Mouse (Mus musculus) hindbrain, embryonic 14.5 days (tissue): Measurements from ENCODE around the gene Pex13. TPM values are rescaled to one million over a fixed set of nuclear protein-coding genes. Genes with fewer than 3 reads are reported as not detected.

Experiments
- ATAC-seq: fragments of 200-750 bp; cut with Nextera tagmentation; 2 replicates; pipeline ENCODE4 v1.8.0; 2017; ENCODE audit warnings: moderate number of reproducible peaks, mild to moderate bottlenecking, moderate TSS enrichment, moderate library complexity; ENCODE audit not compliant: low FRiP score
- DNase-seq: peaks from one replicate; pipeline ENCODE4 v3.0.0-alpha.2; 2015; ENCODE audit warnings: low spot score
- H3K27ac ChIP-seq: fragments of 300-500 bp; sonication (generic); 2 replicates; pipeline ENCODE4 v1.5.1; 2014; ENCODE audit warnings: mild to moderate bottlenecking, moderate library complexity
- H3K27me3 ChIP-seq: fragments of 300-500 bp; sonication (generic); 2 replicates; pipeline ENCODE4 v1.6.1; 2014; ENCODE audit warnings: mild to moderate bottlenecking, low read length, mixed read lengths; ENCODE audit not compliant: control insufficient read depth, insufficient read depth
- H3K36me3 ChIP-seq: fragments of 300-500 bp; sonication (generic); replicated peaks from 2 replicates; pipeline ENCODE4 v1.6.1; 2014; ENCODE audit not compliant: control insufficient read depth, insufficient read depth
- H3K4me1 ChIP-seq: fragments of 300-500 bp; sonication (generic); replicated peaks from 2 replicates; pipeline ENCODE4 v1.6.1; 2014; ENCODE audit warnings: antibody characterized with exemption, low read length, mixed read lengths; ENCODE audit not compliant: control insufficient read depth, insufficient read depth
- H3K4me2 ChIP-seq: fragments of 300-500 bp; sonication (generic); replicated peaks from 2 replicates; pipeline ENCODE4 v1.6.1; 2014; ENCODE audit warnings: mild to moderate bottlenecking, moderate library complexity
- H3K4me3 ChIP-seq: fragments of 300-500 bp; sonication (generic); replicated peaks from 2 replicates; pipeline ENCODE4 v1.5.1; 2014; ENCODE audit warnings: mild to moderate bottlenecking, low read length
- H3K9ac ChIP-seq: fragments of 300-500 bp; sonication (generic); 2 replicates; pipeline ENCODE4 v1.6.1; 2014
- H3K9me3 ChIP-seq: fragments of 300-500 bp; sonication (generic); 2 replicates; pipeline ENCODE4 v1.6.1; 2016; ENCODE audit warnings: low read length; ENCODE audit not compliant: control insufficient read depth
- WGBS: fragments of 180-500 bp; shearing (Covaris S2); extraction: QIAGEN DNeasy Blood & Tissue Kit; methylation state at CpG from one replicate; pipeline ENCODE4 v1.1.7; 2014; 5-methylcytosine and 5-hydroxymethylcytosine counted together
- polyA plus RNA-seq: library from polyadenylated mRNA; unstranded; fragments of >200 nt; fragmentation: Nextera tagmentation; extraction: Ambion mirVana; gene quantifications from 2 replicates; pipeline ENCODE4 v1.2.1, GENCODE M21; 2014

Gene Pex13
- polyA plus RNA-seq, 1 experiment from 2014 or later = 38.6 TPM

DNA sequence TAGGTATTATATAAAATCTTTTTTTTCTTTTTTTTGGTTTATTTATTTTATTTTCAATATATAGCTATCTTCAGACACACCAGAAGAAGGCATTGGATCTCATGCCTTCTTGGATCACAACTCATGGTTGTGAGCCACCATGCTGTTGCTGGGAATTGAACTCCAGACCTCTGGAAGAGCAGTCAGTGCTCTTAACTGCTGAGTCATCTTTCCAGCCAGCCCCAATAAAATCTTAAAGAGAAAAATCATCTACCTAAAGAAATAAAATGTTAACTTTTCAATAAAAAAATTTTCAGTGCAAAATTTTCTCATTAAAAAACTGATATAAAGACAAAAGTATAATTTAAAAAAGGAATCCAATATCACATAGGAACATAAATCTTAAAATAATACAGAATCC, 1.5 kb downstream of the Pex13 start:
- DNase-seq (no peak), ATAC-seq (no peak)
- Histone ChIP-seq H3K9me3 (no peaks in the 10 kb centered on the region), H3K27me3 (no peaks in the 10 kb centered on the region), H3K4me2 (peak overlapping the region; percentile 21; the same call in 1 of the 2 replicates), H3K4me3 (no peak overlapping the region), H3K27ac (no peak overlapping the region), H3K4me1 (peaks cover 16% of the 10 kb centered on the region), H3K36me3 (peaks cover 5% of the 10 kb centered on the region; the same call in 1 of the 2 replicates), H3K9ac (no peak overlapping the region)

DNA sequence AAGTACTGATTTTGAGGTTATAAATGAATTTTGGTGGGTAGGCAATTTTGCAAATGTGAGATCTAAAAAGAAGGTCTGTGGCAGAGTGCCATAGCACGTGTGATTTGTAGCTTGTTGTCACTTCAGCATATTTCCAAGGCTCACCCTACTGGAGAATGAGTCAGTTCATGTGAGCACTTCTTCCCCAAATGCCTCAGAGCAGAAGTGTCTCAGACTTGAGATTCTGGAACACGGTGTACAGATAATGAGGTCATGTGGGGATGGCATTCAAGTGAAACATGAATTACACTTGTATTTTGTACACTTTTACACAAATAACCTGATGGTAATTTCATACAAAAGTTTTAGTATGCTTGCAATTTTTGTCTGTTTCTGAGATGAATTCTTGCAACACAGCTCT, 8.0 kb downstream of the Pex13 start:
- ATAC-seq (no peak), DNase-seq (no peak)
- H3K27ac ChIP-seq = no peak overlapping the region
- WGBS = 84% methylated on average over 2 of the region's 2 CpGs
- H3K36me3 ChIP-seq = no peaks in the 10 kb centered on the region
- H3K9me3 ChIP-seq = no peaks in the 10 kb centered on the region
- no peak overlapping the region for H3K4me2 ChIP-seq
- no peaks in the 10 kb centered on the region; the same call in 1 of the 2 replicates for H3K4me1 ChIP-seq
- no peak overlapping the region for H3K4me3 ChIP-seq
- H3K27me3 ChIP-seq = no peaks in the 10 kb centered on the region
- no peak overlapping the region for H3K9ac ChIP-seq

DNA sequence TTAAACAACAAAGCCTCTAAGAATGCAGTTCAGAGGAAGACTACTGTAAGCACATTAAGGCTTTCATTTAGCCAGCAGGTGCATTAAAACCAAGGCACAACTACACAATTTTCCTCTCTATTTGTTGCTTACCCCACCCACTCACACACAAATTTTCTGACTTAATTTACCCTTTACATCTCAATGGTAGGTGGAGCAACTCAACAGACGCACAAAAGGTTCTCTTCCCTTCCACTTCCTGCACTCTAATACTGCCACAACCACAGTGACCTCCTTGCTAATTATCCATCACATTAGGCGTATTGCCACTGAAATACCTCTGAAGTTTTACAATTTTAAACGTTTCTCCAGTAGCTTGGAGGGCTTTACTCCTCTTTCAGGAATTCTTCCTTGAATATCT, 12.1 kb downstream of the Pex13 start:
- no peaks in the 10 kb centered on the region for H3K27me3 ChIP-seq
- WGBS = 62% methylated on average over 3 of the region's 3 CpGs
- H3K4me3 ChIP-seq = no peak overlapping the region
- ATAC-seq (no peak), DNase-seq (no peak)
- no peak overlapping the region for H3K9ac ChIP-seq
- no peaks in the 10 kb centered on the region for H3K9me3 ChIP-seq
- peaks cover 16% of the 10 kb centered on the region for H3K36me3 ChIP-seq
- H3K4me1 ChIP-seq = no peaks in the 10 kb centered on the region
- no peak overlapping the region for H3K27ac ChIP-seq
- no peak overlapping the region for H3K4me2 ChIP-seq

DNA sequence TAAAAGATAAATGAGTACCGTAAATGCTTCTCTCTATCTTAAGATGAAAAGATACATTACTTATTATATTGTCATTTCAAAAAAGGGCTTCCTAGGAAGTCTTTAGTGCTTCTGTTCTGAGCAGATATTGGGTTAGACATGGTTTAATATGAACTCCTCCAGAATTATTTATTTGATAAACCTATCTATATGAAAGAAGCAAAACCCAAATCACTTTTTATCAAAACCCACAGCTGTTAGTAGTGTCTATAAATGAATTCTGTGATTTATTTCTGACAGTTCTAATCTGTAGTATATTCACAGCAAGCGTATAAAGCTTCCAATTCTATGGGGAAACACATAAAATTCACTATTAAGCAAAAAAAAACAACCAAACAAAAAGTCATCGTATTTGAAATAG, 17.9 kb downstream of the Pex13 start:
- ATAC-seq (no peak), DNase-seq (no peak)
- Histone ChIP-seq H3K4me2 (no peak overlapping the region), H3K9ac (no peak overlapping the region), H3K9me3 (no peaks in the 10 kb centered on the region), H3K4me1 (no peaks in the 10 kb centered on the region), H3K4me3 (no peak overlapping the region), H3K27ac (no peak overlapping the region), H3K36me3 (peaks cover 36% of the 10 kb centered on the region), H3K27me3 (no peaks in the 10 kb centered on the region)
- WGBS = 96% methylated on average over 3 of the region's 3 CpGs

- Histone ChIP-seq H3K36me3 (peaks cover 36% of the 10 kb centered on the region), H3K27me3 (no peaks in the 10 kb centered on the region), H3K9me3 (no peaks in the 10 kb centered on the region), H3K27ac (no peak overlapping the region), H3K4me3 (no peak overlapping the region), H3K4me1 (no peaks in the 10 kb centered on the region), H3K4me2 (no peak overlapping the region), H3K9ac (no peak overlapping the region)
- ATAC-seq = no peak
- DNase-seq = no peak
Measured at GRCm38 (mm10) chr11:23647431-23647830, 18.3 kb downstream of the Pex13 start.

DNA sequence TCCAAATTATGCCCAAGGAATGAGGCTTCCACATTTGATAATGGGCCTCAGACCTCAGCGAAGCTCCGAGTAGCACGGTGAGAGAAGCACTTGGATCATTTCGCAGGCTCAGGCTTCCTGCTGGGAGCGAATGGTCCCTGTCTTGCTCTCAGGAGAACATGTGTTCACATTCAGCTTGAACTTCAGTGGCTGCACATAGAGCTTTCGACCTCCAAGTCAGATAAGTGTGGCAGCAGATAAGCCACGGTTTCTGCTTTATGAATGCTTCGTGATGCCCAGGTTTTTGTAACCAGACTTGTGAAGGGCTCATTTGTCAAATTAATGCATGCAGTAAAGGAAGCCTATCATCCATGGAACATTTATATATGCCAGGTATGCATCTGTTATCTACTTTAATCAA, 31.2 kb downstream of the Pex13 start:
- H3K4me1 ChIP-seq = peaks cover 20% of the 10 kb centered on the region; the same call in 1 of the 2 replicates
- H3K4me3 ChIP-seq = no peak overlapping the region
- H3K27ac ChIP-seq = no peak overlapping the region
- H3K9me3 ChIP-seq = no peaks in the 10 kb centered on the region
- no peak overlapping the region for H3K9ac ChIP-seq
- H3K36me3 ChIP-seq = peaks cover 12% of the 10 kb centered on the region; the same call in 1 of the 2 replicates
- H3K4me2 ChIP-seq = no peak overlapping the region
- 62% methylated on average over 8 of the region's 8 CpGs for WGBS
- no peak for ATAC-seq
- DNase-seq = no peak
- no peaks in the 10 kb centered on the region for H3K27me3 ChIP-seq

DNA sequence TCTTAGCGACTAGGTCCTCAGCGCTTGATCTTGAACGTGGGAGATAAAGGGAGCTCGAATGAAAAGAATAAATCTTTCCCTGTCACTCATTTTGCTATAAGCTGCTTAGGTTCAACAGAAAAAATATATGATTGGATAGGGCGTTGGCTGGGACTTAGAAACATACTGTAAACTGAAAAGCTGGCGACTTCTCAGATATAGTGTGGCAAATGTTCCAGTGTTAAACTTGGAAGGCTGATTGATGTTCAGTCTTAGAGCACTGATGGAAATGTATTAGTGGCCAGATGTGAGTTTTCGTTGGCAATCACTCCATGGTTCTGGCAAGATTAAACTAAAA, 31.9 kb downstream of the Pex13 start:
- peak overlapping the region; percentile 73 for H3K4me2 ChIP-seq
- no peaks in the 10 kb centered on the region for H3K27me3 ChIP-seq
- H3K4me1 ChIP-seq = peaks cover 20% of the 10 kb centered on the region; the same call in 1 of the 2 replicates
- 12% methylated on average over 7 of the region's 7 CpGs for WGBS
- H3K9me3 ChIP-seq = no peaks in the 10 kb centered on the region
- H3K27ac ChIP-seq = peak overlapping the region; percentile 97
- H3K9ac ChIP-seq = peak overlapping the region; percentile 99
- peak overlapping the region; percentile 71 for H3K4me3 ChIP-seq
- DNase-seq (no peak), ATAC-seq (no peak; the same call in 1 of the 2 replicates)
- peaks cover 8% of the 10 kb centered on the region; the same call in 1 of the 2 replicates for H3K36me3 ChIP-seq

GRCm38 (mm10) chr11:23632945-23633878, 32.5 kb downstream of the Pex13 start, which contains the start of gene 0610010F05Rik:
TSS of gene 0610010F05Rik (minus strand) at chr11:23633639.
- H3K27ac ChIP-seq = peak within 1 kb of the TSS; percentile 97
- H3K4me2 ChIP-seq = peak within 1 kb of the TSS; percentile 73
- peak; percentile 94 for DNase-seq
- peak; percentile 100 for ATAC-seq
- peaks cover 20% of the 10 kb centered on the region; the same call in 1 of the 2 replicates for H3K4me1 ChIP-seq
- peak within 1 kb of the TSS; percentile 99 for H3K9ac ChIP-seq
- peaks cover 13% of the 10 kb centered on the region; the same call in 1 of the 2 replicates for H3K36me3 ChIP-seq
- H3K9me3 ChIP-seq = no peaks in the 10 kb centered on the region
- H3K27me3 ChIP-seq = no peaks in the 10 kb centered on the region
- 1% methylated on average over 60 of the region's 103 CpGs for WGBS
- peak within 1 kb of the TSS; percentile 71 for H3K4me3 ChIP-seq

GRCm38 (mm10) chr11:23630664-23631063, 35.1 kb downstream of the Pex13 start:
- Histone ChIP-seq H3K4me2 (peak overlapping the region; percentile 2; the same call in 1 of the 2 replicates), H3K27me3 (no peaks in the 10 kb centered on the region), H3K27ac (no peak overlapping the region), H3K36me3 (peaks cover 25% of the 10 kb centered on the region), H3K9ac (no peak overlapping the region), H3K4me3 (no peak overlapping the region), H3K4me1 (peaks cover 20% of the 10 kb centered on the region; the same call in 1 of the 2 replicates), H3K9me3 (no peaks in the 10 kb centered on the region)
- no peak for DNase-seq
- ATAC-seq = no peak
